Mouse (Mus musculus) forebrain, postnatal 0 days (tissue): Measurements from ENCODE around the gene Vps41. TPM values are rescaled to one million over a fixed set of nuclear protein-coding genes. Genes with fewer than 3 reads are reported as not detected.
A peak's percentile ranks its signal among the peaks of the same experiment; 100 is the strongest.

ENCODE experiments used
- ATAC-seq: fragments of 200-750 bp; cut with Nextera tagmentation; 2 replicates; pipeline ENCODE4 v1.8.0; 2017; ENCODE audit warnings: mild to moderate bottlenecking, moderate library complexity
- DNase-seq: peaks from one replicate; pipeline ENCODE4 v3.0.0-alpha.2; 2015
- H3K27ac ChIP-seq: fragments of 300-500 bp; sonication (generic); 2 replicates; pipeline ENCODE4 v1.5.1; 2014; ENCODE audit warnings: low read depth, mild to moderate bottlenecking, antibody characterized with exemption, low read length, moderate library complexity, mixed read lengths
- H3K27me3 ChIP-seq: fragments of 300-500 bp; sonication (generic); 2 replicates; pipeline ENCODE4 v1.6.1; 2014; ENCODE audit warnings: mild to moderate bottlenecking, low read length, mixed read lengths; ENCODE audit not compliant: insufficient read depth
- H3K36me3 ChIP-seq: fragments of 300-500 bp; sonication (generic); 2 replicates; pipeline ENCODE4 v1.6.1; 2014; ENCODE audit warnings: mild to moderate bottlenecking, moderate library complexity; ENCODE audit not compliant: insufficient read depth
- H3K4me1 ChIP-seq: fragments of 300-500 bp; sonication (generic); 2 replicates; pipeline ENCODE4 v1.6.1; 2014; ENCODE audit warnings: antibody characterized with exemption; ENCODE audit not compliant: insufficient read depth
- H3K4me2 ChIP-seq: fragments of 300-500 bp; sonication (generic); 2 replicates; pipeline ENCODE4 v1.6.1; 2014; ENCODE audit warnings: low read depth, mild to moderate bottlenecking, moderate library complexity
- H3K4me3 ChIP-seq: fragments of 300-500 bp; sonication (generic); 2 replicates; pipeline ENCODE4 v1.5.1; 2014; ENCODE audit warnings: low read depth, low read length, mixed read lengths
- H3K9ac ChIP-seq: fragments of 300-500 bp; sonication (generic); 2 replicates; pipeline ENCODE4 v1.6.1; 2014; ENCODE audit warnings: mild to moderate bottlenecking
- H3K9me3 ChIP-seq: fragments of 300-500 bp; sonication (generic); 2 replicates; pipeline ENCODE4 v1.6.1; 2016; ENCODE audit warnings: low read length
- CTCF ChIP-seq: sonication (generic); IDR thresholded peaks from 2 replicates; pipeline ENCODE4 v1.5.1; 2016; ENCODE audit warnings: antibody characterized with exemption, control low read depth, low read depth
- WGBS: fragments of 180-500 bp; shearing (Covaris S2); extraction: QIAGEN DNeasy Blood & Tissue Kit; methylation state at CpG from one replicate; pipeline ENCODE4 v1.1.7; 2014; 5-methylcytosine and 5-hydroxymethylcytosine counted together
- polyA plus RNA-seq: library from polyadenylated mRNA; unstranded; fragments of >200 nt; fragmentation: Nextera tagmentation; extraction: Ambion mirVana; gene quantifications from 2 replicates; pipeline ENCODE4 v1.2.1, GENCODE M21; 2015
- total RNA-seq: library from RNA; depleted of rRNA; stranded (reverse); fragments of >200 nt; gene quantifications from 2 replicates; pipeline ENCODE4 v1.2.3, GENCODE M21; 2014

Gene Vps41
- total and polyA plus RNA-seq, 2 experiments from 2014 or later, result 105 to 137 TPM

DNA sequence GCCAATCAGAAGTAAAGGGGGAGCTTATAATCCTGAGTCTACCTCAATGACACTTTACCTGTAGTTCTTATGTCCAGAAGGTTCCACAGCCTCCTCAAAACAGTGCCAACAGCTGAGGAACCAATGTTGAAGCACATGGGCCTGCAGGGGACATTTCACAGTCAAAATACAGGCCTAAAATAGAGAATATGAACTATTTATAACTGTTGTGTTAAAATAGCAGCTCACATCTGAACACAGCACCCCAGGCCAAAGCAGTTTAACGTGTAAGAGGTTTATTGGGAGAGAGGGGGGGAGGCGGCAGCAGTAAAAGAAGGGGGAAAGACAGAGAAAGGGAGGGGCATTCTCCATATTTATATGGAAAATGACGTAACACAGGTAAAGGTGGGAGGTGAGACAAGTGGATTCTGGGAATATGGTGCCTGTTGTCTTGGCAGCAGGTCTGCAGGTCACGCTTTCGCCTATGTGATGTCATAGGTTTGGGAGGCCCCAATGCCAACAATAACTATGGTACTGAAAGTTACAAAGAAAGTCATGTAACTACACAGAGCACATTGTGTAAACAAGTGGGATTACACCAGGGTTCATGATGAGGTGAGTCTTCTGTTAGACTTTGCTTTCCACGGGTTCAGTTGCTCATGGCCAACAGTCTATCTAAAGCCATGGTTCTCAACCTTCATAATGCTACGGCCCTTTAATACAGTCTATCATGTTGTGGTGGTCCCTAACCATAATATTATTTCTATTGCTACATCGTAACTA, 56.5 kb downstream of the Vps41 start:
- Histone ChIP-seq H3K9ac (no peak overlapping the region), H3K9me3 (no peaks in the 10 kb centered on the region), H3K4me3 (no peak overlapping the region), H3K27ac (no peak overlapping the region), H3K4me2 (no peak overlapping the region), H3K4me1 (no peaks in the 10 kb centered on the region), H3K27me3 (no peaks in the 10 kb centered on the region), H3K36me3 (no peaks in the 10 kb centered on the region)
- DNase-seq (no peak), ATAC-seq (no peak)
- no peak for TF ChIP-seq CTCF
- WGBS, result 94% methylated on average over 8 of the region's 8 CpGs

DNA sequence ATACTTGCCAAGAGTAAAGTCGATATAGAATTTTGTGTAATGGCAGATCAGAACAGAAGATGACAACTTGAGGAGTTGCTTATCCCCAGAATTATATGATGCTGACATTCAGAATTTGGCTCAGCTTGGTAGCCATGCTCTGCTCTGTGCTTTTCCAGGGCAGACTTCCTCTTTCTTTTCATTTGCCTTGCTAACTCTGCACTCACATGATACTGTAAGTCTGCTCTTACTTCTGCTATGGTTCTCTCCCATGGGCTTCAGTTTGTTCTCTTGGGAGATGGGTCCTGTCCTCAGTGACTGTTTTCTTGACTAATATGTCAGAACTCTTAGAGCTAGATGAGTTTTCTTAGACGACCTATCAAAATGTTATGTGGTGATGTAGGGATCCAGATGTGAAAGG, 64.2 kb downstream of the Vps41 start:
- ATAC-seq (no peak), DNase-seq (no peak)
- Histone ChIP-seq H3K4me2 (no peak overlapping the region), H3K27me3 (no peaks in the 10 kb centered on the region), H3K36me3 (no peaks in the 10 kb centered on the region), H3K27ac (no peak overlapping the region), H3K4me3 (no peak overlapping the region), H3K9ac (no peak overlapping the region), H3K9me3 (no peaks in the 10 kb centered on the region), H3K4me1 (no peaks in the 10 kb centered on the region)
- WGBS, result 86% methylated on average over 2 of the region's 2 CpGs
- no peak for TF ChIP-seq CTCF

DNA sequence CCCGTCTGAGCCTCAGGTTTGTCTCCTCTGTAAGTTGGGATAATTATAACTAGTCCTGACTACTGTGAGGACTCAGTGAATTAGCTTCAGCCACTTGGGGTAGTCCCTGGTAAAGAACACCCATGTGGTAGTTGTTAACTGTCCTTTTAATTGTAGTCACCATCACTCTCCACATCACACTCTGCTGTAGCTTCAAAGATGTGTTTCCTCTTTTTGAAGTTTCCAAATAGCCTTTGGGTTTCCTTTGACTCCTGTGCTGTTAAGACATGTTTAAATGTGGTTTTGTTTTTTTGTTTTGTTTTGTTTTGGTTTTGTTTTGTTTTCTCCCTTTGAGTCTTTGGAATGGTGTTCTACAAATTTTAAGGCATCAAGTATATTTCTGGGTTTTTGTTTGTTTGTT, 68.6 kb downstream of the Vps41 start:
- Histone ChIP-seq H3K4me2 (no peak overlapping the region), H3K9me3 (no peaks in the 10 kb centered on the region), H3K4me3 (no peak overlapping the region), H3K27ac (no peak overlapping the region), H3K27me3 (no peaks in the 10 kb centered on the region), H3K4me1 (no peaks in the 10 kb centered on the region), H3K9ac (no peak overlapping the region), H3K36me3 (no peaks in the 10 kb centered on the region)
- 96% methylated on average over 1 of the region's 1 CpGs for WGBS
- no peak for DNase-seq
- TF ChIP-seq CTCF, result no peak
- no peak for ATAC-seq

- H3K4me3 ChIP-seq, result no peak overlapping the region
- no peaks in the 10 kb centered on the region for H3K9me3 ChIP-seq
- ATAC-seq (no peak), DNase-seq (no peak)
- TF ChIP-seq CTCF, result no peak
- H3K4me1 ChIP-seq, result no peaks in the 10 kb centered on the region
- no peaks in the 10 kb centered on the region for H3K27me3 ChIP-seq
- no peak overlapping the region for H3K27ac ChIP-seq
- no peak overlapping the region for H3K9ac ChIP-seq
- WGBS, result 93% methylated on average over 4 of the region's 4 CpGs
- no peaks in the 10 kb centered on the region for H3K36me3 ChIP-seq
- no peak overlapping the region for H3K4me2 ChIP-seq
These were observed 71.0 kb downstream of the Vps41 start for GRCm38 (mm10) chr13:18788040-18788439.

GRCm38 (mm10) chr13:18788689-18789088, 71.6 kb downstream of the Vps41 start:
- Histone ChIP-seq H3K27me3 (no peaks in the 10 kb centered on the region), H3K27ac (no peak overlapping the region), H3K9me3 (no peaks in the 10 kb centered on the region), H3K4me1 (no peaks in the 10 kb centered on the region), H3K9ac (no peak overlapping the region), H3K4me3 (no peak overlapping the region), H3K4me2 (no peak overlapping the region), H3K36me3 (0 out of 2 replicates have a peak, but pooled peaks cover under 1% of the 10 kb centered on the region)
- WGBS, result 42% methylated on average over 2 of the region's 2 CpGs
- no peak for ATAC-seq
- no peak for TF ChIP-seq CTCF
- no peak for DNase-seq

DNA sequence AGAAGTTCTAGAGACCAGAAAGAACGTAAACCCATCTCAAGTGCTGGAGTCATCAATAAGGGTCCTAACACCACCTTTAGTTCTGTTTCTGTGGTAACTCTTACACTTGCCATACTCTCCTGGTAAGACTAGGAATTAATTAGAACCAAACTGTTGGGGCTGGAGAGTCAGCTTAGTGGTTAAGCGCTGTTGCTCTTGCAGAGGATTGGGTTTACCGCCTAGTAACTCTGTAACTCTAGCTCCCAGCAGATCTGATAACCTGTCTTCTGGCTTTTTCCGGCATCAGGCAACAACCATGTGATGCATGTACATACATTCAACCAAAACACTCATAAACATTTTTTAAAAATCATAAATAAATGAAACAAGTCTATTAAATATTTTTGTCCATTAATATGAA, 72.6 kb downstream of the Vps41 start:
- no peak for DNase-seq
- no peaks in the 10 kb centered on the region for H3K27me3 ChIP-seq
- 95% methylated on average over 4 of the region's 4 CpGs for WGBS
- no peak overlapping the region for H3K4me2 ChIP-seq
- H3K36me3 ChIP-seq, result peaks cover 9% of the 10 kb centered on the region; the same call in 1 of the 2 replicates
- no peak overlapping the region for H3K4me3 ChIP-seq
- H3K27ac ChIP-seq, result no peak overlapping the region
- no peaks in the 10 kb centered on the region for H3K4me1 ChIP-seq
- no peaks in the 10 kb centered on the region for H3K9me3 ChIP-seq
- TF ChIP-seq CTCF, result no peak
- H3K9ac ChIP-seq, result no peak overlapping the region
- ATAC-seq, result no peak

- 51% methylated on average over 6 of the region's 6 CpGs for WGBS
- ATAC-seq (peak; percentile 54), DNase-seq (no peak)
- Histone ChIP-seq H3K4me2 (no peak overlapping the region), H3K9me3 (no peaks in the 10 kb centered on the region), H3K4me3 (no peak overlapping the region), H3K27me3 (no peaks in the 10 kb centered on the region), H3K4me1 (no peaks in the 10 kb centered on the region), H3K36me3 (peaks cover 9% of the 10 kb centered on the region; the same call in 1 of the 2 replicates), H3K27ac (no peak overlapping the region), H3K9ac (no peak overlapping the region)
- TF ChIP-seq CTCF, result no peak
These were observed 73.0 kb downstream of the Vps41 start for GRCm38 (mm10) chr13:18790086-18790485.
